Mouse (Mus musculus) urinary bladder, adult 18-20 months (tissue): Measurements from ENCODE around the gene Npnt.

Experiments
- DNase-seq, 2 experiments: peaks; one replicate each; pipeline ENCODE4 v3.0.0; 2022; ENCODE audit warnings: low spot score in 2 of 2, mixed read lengths in 2 of 2

The Npnt gene

DNA sequence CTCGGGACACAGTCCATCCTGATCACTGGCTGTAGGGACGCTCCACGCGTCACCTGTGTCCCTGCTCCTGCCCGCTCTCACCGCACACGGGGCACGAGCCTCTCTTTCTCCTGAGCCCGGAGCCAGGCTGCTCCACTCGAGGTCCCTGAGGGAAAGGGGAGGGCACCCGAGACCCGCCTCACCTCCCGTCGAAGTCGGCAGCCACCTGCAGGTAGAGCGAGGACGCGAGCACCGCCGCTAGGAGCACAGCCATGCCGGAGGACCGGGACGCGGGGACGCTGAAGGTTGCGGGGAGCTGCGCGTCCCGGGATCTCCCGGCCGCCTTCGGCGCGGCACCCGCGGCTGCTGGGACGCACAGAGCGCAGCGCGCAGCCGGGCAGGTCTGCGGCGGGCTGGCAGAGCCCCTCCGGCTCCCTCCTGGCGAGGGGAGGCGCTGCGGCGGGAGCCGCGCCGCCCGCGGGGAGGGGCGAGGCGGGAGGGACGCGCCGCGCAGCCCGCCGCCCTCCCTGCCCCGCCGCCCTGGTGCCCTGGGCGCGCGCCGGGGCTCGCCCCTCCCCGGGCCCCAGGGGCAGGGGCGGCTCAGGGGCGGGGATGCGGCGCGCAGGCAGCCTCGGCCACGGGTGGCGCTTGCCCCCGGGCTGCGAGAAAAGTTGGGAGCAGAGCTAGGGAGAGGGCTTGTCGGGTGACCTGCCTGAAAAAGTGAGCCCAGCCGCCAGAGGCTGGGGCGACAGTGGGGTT lies at the start of gene Npnt:
TSS of gene Npnt (minus strand) at position 501 of the 738 bp plus-strand sequence.
- no peak for DNase-seq

DNA sequence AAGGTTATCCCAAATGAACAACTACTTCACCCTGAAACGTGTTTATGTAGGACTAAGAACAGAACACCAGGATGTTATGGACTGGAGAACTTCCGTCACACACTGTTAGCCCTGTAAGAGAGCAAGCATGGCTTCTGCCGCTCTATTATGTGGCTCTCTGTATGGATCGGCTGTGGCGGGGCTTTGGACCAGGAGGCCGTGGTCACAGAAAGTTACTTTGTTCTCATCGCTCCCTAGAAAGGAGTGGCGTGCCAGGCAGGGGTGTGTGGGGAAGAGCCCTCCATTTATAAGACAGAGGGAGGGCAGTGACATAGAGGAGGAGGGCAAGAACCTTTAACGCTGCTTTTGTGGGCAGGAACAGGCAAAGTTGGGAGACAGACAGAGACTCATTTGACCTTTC lies 46.2 kb upstream of the Npnt start:
- DNase-seq: no peak

DNA sequence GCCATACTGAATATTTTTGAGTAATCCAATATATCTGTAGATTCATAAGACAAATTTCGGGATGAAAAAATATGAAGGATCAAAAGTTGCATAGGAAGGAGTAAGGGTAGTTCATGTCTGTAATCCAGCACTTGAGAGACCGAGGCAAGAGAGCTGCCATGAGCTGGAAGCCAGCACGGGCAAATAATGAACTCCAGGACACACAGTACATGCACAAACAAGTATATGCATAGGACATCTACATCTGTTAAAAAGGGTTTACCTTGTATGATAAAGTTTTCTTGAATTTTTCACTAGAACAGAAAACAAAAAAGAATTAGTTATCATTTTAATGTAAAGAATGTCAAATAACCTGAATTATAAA lies 45.8 kb upstream of the Npnt start:
- DNase-seq: no peak

DNA sequence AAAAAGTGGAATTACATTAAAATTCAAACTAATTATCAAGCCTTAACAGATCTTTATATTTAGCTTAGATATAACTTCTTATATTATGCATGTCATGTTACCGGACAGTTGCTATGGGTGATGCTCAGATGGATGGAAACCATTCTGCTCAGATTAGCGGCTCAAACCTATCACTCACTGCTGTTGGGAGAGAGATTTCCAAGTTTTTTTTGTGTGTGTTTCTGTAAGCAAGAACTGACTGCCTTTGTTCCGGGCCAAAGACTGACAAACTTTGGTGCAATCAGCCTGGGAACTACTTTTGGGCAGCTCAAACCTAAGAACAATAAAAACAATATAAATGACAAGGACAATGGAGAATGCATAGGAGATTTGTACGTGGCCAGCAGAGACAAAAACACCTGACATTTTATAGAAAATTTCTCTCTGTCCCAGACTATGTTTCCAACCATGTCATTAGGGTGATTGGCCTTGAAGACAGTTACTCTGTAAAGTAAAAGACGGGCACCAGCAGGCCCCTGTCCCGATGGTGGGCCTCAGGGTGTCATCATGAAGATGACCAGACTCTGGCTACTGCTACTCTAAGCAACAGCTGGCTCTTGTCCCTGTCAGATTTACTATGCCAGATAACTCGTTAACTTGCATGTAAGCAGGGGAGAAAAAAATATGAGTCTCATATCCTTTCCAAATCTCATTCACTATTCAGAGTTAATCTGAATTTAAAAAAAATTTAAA lies 45.2 kb upstream of the Npnt start:
- DNase-seq: no peak

DNA sequence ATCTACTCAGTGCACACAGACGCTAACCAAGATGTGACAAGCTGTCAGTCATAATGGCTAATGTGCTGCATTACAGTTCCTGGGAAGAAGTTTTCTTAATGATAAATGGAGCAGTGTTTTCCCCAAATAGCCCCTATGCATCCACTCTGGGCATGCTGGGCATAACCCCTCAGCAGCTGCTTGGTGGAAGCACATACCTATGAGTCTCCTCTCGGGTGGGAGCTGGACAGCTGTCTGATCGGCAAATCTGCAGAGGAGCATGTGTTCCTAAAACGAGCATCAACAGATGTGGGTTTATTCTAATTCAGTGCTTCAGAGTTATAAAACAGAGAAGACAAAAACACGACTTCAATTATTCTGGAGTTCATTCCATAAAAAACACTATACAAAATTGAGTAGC lies 36.1 kb upstream of the Npnt start:
- DNase-seq: no peak

DNA sequence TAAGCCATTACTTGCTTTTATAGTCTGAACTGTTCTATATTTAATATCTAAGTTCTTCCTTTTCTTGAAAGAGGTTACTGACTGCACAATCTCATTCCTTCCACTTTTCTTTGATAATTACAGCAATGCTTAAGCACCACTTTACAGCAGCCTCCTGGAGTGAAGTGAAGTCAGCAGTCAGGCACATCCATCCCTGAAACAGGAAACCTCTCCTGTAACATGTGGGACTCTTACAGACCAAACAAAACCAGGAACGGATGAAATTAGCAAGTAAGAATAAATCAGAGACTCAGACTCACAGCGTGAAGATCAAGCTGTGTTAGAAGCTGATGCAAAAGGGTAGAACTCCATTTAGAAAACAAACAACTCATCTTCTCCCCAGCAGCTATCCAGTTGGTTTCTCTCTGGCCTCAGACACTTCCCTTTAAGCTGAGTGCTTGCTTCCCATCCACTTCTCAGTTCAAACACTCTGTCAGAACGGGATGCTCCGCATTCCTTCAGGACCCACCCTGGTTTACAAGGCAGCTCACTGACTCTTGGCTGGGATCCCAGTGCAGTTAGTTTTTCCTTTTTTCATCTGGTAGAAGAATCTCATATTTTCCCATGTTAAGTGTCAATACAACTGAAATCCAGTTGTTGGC lies 33.9 kb upstream of the Npnt start:
- peak in 1 of 2 experiments; percentile 18 for DNase-seq

DNA sequence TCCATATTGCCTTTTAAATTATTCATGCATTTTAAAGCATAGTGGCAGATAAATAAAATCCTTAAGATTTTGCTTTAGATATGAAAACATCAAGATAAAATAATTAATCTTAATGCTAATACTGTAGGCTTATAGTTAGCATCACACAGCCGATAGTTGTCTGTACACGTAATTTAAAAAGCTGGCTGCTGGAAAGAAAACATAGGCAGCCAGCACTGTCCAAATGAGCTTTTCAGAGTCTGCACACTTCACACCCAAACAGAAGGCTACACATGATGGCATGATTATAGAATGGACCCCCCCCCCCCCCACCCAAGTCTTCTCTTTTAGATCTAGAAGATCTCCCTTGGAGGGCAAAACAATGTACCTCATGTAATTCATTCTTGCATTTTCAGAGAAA lies 31.9 kb upstream of the Npnt start:
- DNase-seq: no peak

DNA sequence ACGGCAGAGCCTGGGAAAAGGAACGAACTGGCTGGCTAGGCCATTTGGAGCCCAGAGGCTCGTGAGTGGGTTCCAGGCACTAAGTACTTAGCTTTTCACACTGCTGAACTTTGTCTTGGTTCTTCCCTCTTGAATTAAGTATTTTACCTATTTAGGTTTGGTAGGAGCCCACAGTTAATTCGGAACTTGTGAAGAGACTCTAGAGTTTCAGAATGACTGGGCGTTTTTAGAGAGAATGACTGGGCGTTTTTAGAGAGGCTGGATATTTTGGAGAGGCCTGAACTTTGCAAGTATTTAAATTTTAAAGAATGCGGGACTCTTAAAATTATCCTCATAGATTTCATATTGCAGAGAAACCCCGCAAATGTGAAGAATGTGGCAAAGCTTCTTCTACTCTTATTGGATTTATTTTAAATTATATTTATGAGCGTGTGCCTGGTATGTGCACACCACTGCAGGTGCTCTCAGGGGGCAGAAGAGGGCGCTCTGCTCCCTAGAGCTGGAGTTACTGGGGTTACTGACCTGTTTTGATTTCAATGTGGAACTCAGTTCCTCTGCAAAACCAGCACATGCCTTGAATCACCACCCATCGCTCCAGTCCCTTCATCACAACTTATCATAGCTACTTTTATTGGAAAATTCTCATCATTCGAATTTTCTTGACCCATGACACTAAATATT lies 29.8 kb upstream of the Npnt start:
- no peak for DNase-seq

DNA sequence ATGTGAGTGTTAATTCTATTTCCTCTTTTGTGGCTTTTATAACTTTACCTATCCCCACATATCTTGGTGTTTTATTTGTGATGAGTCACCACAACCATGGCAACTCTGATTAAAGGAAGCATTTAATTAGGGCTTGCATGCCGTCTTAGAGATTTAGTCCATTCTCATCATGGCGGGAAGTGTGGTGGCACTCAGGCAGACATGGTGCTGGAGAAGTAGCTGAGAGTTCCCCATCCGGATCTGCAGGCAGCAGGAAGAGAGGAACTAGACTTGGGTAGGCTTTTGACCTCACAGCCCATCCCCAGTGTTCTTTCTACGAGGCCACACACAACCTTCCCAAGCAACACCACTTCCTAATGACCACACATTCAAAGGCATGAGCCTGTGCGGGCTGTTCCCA lies 16.2 kb upstream of the Npnt start:
- peak in 1 of 2 experiments; percentile 4 for DNase-seq

DNA sequence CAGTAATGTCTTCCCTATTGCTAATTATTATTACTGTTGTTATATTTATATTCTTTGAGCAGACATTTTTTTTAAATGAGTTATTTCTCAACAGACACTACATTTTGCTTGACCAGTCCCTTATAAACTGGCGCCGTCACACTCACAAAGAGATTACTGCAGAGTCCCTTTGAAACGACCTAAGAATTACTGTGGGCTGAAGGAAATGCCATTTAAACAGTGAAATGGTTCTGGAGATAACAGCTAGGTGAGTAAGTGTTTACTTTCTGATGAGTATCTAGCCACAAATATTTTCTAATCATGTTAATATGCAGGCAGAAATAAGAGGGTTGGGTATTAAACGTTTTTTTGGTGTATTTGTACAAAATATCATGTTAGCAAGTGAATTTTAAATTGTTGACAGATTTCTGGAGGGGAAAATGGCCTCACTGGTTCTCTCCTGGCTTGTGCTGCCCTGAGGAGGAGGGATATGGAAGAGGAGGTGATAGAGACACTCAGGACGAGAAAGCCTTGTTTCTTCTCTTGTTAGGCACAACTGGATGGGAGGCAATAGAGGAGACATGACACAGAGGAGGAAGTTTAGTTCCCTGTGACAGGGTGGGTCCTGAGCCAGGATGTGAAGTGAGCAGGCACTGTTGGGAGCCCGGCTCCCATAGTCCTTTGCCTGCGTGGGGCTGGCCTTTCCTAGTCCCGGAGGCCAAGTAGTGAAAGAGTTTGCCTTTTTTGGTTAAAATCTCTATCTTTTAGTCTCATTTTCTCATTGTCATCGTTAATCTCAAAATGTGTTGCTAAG lies 14.8 kb upstream of the Npnt start:
- DNase-seq: peak in 1 of 2 experiments; percentile 13

DNA sequence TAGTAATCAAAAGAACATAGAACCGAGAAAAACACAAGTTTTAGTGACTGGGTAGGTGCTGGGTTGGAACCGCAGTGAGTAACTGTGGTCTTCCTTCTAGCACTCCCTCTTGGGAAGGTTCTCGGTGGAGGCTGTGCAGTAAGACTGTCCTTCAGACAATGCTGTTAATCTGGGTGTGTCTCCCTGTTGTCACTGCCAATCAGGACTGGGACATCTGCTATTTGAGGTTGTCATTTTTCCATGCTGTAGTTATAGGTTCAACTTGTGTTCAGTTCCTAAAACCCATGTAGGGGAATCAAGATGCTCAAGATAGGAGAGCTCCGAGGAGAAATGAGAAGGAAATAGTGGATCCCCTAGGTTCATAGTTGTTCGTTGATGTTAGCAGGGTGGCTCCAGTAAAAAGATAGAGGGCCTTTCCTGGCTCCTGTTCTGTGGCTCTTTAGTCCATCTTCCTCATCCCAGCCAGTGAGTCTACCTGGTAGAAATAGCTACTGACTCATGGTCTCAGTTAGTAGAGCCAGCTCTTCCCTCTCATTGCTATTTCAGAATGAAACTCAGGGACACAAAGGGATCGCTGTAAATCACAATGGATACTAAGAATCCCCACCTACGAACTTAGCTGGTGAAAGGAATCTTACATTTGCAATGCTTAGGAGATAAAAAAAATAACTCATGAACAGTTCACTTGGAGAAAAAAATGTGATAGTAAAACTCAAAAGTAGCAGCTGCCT lies 12.7 kb upstream of the Npnt start:
- no peak for DNase-seq

DNA sequence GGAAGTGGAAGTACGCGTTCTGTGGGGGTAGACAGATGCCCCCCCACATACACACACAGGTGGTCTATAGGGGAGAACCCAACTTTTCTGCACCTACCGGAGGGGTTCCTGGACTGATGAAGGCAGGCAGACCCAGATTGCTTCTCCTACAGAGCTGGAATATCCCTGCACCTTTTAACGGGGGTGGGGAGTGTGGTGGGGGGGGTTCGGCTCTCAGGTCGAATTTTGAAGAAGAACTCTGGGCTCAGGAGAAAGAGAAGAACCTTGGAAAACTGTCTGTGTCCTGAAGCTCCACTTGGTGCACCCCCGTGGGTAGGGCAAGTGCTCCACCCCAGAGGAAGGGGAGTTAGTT lies 414 bp upstream of the Npnt start:
- no peak for DNase-seq

DNA sequence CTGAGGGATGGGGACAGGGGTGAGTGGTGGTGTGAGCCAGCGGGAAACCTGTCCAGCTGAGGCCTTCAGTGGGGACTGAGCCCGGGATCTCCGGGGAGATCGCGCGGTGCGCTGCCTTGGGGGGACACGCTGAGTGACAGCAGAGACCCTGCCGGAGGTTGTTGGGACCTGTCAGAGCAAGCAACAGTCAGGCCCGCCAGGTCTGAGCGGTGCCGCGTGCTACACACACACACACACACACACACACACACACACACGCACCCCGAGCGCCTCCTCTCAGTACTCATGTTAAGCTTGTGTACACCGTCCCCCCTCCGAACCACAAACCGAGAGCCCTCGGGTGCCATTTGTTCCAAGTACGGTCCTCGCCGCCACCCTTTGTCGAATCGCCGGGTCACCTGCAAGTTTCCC lies 706 bp downstream of the Npnt start:
- DNase-seq: peak in 1 of 2 experiments; percentile 56

DNA sequence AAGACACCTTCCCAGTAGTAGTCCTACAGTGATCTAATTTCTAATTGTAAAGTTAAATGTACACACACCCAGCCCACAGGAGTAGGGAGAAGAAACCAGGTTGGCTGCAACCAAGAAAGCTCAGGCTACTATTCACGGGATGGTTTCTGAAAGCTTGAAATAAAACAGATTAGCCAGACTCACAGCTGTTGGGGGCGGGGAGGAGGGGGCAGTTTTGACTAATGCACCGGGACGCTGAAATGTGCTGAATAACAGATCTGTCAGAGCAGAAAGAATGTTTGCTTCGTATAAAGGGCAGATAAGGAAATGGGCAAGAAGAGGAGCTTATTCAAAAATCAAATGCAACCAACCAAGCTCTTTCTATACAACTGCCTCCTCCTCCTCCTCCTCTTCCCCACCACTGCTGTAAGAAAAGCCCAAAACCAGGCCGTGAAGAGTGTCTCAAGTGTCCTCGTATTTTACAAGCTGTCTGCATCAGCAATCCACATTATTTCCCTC lies 1.7 kb downstream of the Npnt start:
- DNase-seq: no peak

DNA sequence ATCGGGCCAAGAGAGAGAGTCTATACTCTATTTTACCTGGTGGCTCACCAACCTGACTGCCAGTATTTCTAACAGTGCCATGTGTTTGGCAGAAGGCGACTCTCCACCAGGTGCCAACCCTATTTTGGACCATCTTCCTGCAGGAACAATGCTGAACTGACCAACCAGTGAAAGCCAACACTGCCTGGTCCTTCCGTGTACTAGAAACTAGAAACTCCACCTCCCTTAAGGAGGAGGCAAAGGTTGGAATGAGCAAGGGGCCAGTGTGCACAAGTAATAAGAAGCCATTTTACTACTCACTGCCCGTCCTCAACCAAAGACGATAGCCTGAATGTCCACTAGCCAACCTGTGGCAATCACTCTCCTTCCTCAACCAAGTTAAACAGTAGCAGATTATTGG lies 4.0 kb downstream of the Npnt start:
- no peak for DNase-seq

DNA sequence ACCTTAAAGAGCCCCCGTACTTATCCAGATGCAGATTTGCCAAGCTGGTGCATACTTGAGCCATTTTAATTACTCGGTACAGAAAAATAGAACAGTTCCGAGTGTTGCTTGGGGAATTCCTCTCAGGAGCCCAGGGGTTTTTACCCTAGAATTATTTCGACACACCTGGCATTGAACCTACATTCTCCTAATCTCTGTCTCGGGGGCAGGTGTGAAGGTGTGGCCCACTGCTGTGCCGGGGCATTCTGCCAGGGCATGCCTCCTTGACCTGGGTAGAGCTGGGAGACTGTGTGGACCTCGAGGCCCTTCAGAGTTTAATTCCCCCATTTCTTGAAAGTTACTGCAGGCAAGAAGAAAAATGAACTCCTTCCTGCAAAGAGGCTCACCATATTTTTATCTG lies 4.4 kb downstream of the Npnt start:
- no peak for DNase-seq

DNA sequence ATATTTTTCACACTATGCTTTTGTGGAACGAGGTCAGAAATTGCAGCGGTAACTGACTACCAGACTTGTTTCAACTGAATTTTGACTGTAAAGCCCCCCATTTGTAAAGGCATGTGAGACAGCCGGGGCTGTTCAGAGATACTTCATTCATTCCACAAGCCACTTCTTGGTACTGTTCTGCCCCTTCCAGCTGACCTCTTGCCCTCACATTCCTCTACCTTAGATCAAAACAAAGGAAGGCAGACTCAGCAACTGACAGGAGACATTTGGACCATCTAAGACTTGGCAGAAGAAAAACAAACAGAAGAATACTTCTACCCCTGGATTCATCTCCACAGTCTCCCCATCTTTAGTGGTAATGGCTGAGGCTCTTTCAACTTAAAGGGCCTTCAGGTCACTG lies 5.5 kb downstream of the Npnt start:
- no peak for DNase-seq

DNA sequence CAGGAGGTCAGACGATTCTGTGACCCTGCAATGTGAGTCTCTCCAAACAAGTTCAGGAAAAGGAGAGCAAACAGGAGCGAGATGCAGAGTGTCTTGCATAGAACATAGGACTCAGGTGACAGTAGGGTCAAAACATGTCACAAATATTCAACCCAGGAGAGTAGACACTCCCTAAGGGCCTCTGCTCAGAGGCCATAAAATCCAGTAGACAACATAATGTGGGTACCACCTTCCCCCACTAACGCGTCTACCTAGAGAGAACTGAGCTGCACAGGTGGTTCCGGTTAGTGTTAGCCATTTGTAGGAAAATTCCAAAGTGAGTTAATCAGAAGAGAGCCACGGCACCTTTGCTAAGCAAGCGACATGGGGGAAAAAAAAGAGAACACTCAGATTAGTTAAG lies 5.9 kb downstream of the Npnt start:
- no peak for DNase-seq

DNA sequence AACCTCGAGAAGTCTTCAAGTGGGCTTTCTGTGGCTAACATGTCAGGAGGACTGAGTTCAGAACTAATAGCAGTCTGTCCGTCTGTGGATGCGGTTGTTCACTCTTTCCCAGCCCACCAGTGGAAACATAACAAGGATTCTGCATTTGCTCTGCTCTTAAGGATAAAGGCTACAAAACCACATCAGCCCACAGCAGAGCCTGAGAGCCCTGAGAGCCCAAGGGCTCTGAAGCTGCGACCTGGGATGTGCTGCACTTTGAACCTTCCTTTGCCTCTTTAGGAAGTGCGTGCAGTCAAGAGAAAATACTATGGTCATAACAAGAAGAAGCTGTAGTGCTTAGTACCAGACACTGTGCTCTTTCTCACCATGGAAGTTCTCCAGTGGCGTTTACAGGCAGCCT lies 7.3 kb downstream of the Npnt start:
- DNase-seq: no peak

DNA sequence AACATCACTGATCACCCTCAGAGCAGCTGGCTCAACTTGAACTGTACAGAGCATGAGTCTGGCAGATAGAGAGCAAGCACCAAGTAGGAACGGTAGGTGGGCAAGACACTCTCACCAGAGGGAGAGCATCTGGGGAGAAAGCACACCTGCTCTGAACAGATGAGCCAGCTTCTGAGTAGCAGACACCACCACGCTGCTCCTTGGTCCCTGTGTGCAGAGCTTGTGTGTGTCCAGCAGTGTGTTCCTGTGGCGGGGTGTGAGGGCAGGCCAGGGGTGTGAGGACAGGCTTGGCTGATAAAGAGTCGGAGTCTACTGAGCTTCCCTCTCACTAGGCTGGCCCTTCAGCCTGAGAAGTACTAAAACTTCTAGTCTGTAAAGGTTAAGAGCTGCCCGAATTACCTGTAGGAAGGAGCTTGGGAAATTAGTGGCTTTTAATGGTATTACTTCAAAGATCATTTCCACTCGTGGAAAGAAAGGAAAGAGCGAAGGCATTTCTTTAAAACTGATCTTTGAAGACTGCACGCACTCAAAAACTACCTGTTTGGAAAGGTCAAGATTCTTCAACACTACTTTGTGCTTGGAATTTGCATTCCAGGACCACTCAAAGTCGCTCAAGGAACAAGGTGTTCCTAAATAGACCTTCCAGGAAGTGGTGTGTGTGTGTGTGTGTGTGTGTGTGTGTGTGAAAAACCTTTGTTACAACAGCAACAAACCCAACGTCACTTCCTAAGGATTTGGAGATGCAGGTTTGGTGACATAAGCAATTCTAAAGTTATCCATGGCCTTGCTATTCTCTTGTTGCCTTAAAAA lies 9.7 kb downstream of the Npnt start:
- no peak for DNase-seq
